Mouse (Mus musculus) spleen, adult 2 months (tissue): ENCODE results near the gene Ern1. TPM values are rescaled to one million over a fixed set of nuclear protein-coding genes. Genes with fewer than 3 reads are reported as not detected.

ENCODE experiments used
- DNase-seq, 2 experiments: peaks; one replicate each; pipeline versions ENCODE4 v3.0.0 to v3.0.0-alpha.2; 2012 to 2021; ENCODE audit warnings: low spot score in 2 of 2, low read depth in 1 of 2
- H3K27ac ChIP-seq: fragments of 200-500 bp; 2 replicates; pipeline ENCODE4 v1.5.1; 2012; ENCODE audit warnings: low read length, inconsistent platforms; ENCODE audit not compliant: insufficient read depth
- H3K27me3 ChIP-seq: fragments of 200-500 bp; 2 replicates; pipeline ENCODE4 v1.6.1; 2012; ENCODE audit warnings: mild to moderate bottlenecking, moderate library complexity, low read length, inconsistent platforms; ENCODE audit not compliant: control insufficient read depth, insufficient read depth
- H3K36me3 ChIP-seq: fragments of 200-500 bp; 2 replicates; pipeline ENCODE4 v1.6.1; 2012; ENCODE audit warnings: mild to moderate bottlenecking, low read length, inconsistent platforms; ENCODE audit not compliant: control insufficient read depth, insufficient read depth
- H3K4me1 ChIP-seq: fragments of 200-500 bp; 2 replicates; pipeline ENCODE4 v1.6.1; 2011; ENCODE audit warnings: inconsistent platforms; ENCODE audit not compliant: control insufficient read depth, insufficient read depth, insufficient read length
- H3K4me3 ChIP-seq: fragments of 200-500 bp; 2 replicates; pipeline ENCODE4 v1.5.1; 2011; ENCODE audit warnings: mild to moderate bottlenecking, inconsistent platforms; ENCODE audit not compliant: insufficient read depth, insufficient read length; ENCODE audit errors: extremely low read depth
- CTCF ChIP-seq: fragments of 200-500 bp; IDR thresholded peaks from 2 replicates; pipeline ENCODE4 v1.5.1; 2011; ENCODE audit warnings: mild to moderate bottlenecking, inconsistent platforms; ENCODE audit not compliant: insufficient read depth, insufficient read length, insufficient replicate concordance; ENCODE audit errors: extremely low read depth
- POLR2A ChIP-seq: fragments of 200-500 bp; IDR thresholded peaks from 2 replicates; pipeline ENCODE4 v1.6.1; 2011; ENCODE audit warnings: low read depth, low read length, inconsistent platforms
- WGBS: fragments of 180-500 bp; shearing (Covaris S2); methylation state at CpG from one replicate; pipeline ENCODE4 v1.1.7; 2018; 5-methylcytosine and 5-hydroxymethylcytosine counted together
- polyA plus RNA-seq: library from polyadenylated mRNA; depleted of rRNA; stranded (reverse); fragments of >200 nt; gene quantifications from 2 replicates; pipeline ENCODE4 v1.2.3, GENCODE M21; 2012

Gene Ern1
- polyA plus RNA-seq, 1 experiment, result 12.7 TPM

DNA sequence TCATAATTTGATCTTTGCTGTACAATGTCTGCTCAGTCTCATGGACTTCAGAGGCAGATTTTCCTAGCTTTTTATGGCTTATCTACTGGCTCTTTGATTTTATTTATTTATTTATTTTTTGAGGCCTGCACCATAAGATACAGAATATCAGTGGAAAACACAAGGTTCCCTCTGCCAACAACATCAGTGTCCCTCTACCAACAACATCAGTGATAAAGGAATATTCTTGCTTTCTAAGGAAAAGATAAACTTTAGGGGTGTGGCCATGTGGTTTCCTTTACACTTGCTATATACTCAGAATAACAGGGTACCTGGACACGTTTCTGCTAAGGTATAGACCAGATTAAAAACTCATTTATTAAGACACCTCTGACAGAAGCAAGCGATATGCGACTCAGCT, 48.3 kb downstream of the Ern1 start:
- H3K27ac ChIP-seq, result no peak overlapping the region
- no peak for DNase-seq
- 74% methylated on average over 3 of the region's 3 CpGs for WGBS
- H3K27me3 ChIP-seq, result no peaks in the 10 kb centered on the region
- TF ChIP-seq POLR2A (no peak), CTCF (no peak)
- H3K4me3 ChIP-seq, result no peak overlapping the region
- peaks cover 2% of the 10 kb centered on the region; the same call in 1 of the 2 replicates for H3K36me3 ChIP-seq
- H3K4me1 ChIP-seq, result no peaks in the 10 kb centered on the region

- Histone ChIP-seq H3K27ac (no peak overlapping the region), H3K36me3 (peaks cover 2% of the 10 kb centered on the region; the same call in 1 of the 2 replicates), H3K4me1 (no peaks in the 10 kb centered on the region), H3K4me3 (no peak overlapping the region), H3K27me3 (no peaks in the 10 kb centered on the region)
- TF ChIP-seq POLR2A, result no peak
- no peak for TF ChIP-seq CTCF
- 66% methylated on average over 4 of the region's 4 CpGs for WGBS
- no peak for DNase-seq
These were observed 49.0 kb downstream of the Ern1 start for GRCm38 (mm10) chr11:106438524-106439177.

DNA sequence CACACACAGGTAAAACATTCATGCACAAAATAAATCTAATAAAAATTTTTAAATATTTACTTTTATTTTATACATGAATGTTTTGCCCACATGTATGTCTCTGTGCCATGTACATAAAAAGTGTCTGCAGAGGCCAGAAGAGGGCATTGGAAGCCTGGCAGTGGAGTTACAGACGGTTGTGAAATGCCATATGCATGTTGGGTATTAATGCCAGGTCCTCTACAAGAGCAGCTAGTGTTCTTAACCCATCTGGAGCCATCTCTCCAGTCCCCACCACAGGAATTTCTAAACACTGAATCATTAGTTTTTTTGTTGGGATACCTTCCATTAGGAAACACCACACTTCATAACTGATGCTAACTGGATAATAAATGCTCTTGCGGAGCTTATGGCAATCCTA, 50.1 kb downstream of the Ern1 start:
- WGBS, result 86% methylated on average over 2 of the region's 2 CpGs
- no peaks in the 10 kb centered on the region for H3K27me3 ChIP-seq
- H3K4me3 ChIP-seq, result no peak overlapping the region
- H3K36me3 ChIP-seq, result peaks cover 2% of the 10 kb centered on the region; the same call in 1 of the 2 replicates
- TF ChIP-seq CTCF (no peak), POLR2A (no peak)
- no peaks in the 10 kb centered on the region for H3K4me1 ChIP-seq
- no peak for DNase-seq
- H3K27ac ChIP-seq, result no peak overlapping the region

- peaks cover 2% of the 10 kb centered on the region; the same call in 1 of the 2 replicates for H3K36me3 ChIP-seq
These were observed 50.6 kb downstream of the Ern1 start for GRCm38 (mm10) chr11:106437039-106437438.

GRCm38 (mm10) chr11:106430392-106430791, 57.3 kb downstream of the Ern1 start:
- peaks cover 9% of the 10 kb centered on the region; the same call in 1 of the 2 replicates for H3K4me1 ChIP-seq
- WGBS, result 29% methylated on average over 5 of the region's 5 CpGs
- H3K27me3 ChIP-seq, result no peaks in the 10 kb centered on the region
- H3K4me3 ChIP-seq, result no peak overlapping the region
- H3K27ac ChIP-seq, result no peak overlapping the region
- TF ChIP-seq POLR2A (no peak), CTCF (no peak)
- DNase-seq, result no peak
- peaks cover 5% of the 10 kb centered on the region; the same call in 1 of the 2 replicates for H3K36me3 ChIP-seq

More at GRCm38 (mm10) chr11:106437039-106437438, 50.6 kb downstream of the Ern1 start:
- no peak for TF ChIP-seq CTCF
- Histone ChIP-seq H3K4me3 (no peak overlapping the region), H3K4me1 (no peaks in the 10 kb centered on the region), H3K27me3 (no peaks in the 10 kb centered on the region), H3K27ac (no peak overlapping the region)
- WGBS, result 89% methylated on average over 5 of the region's 5 CpGs
- DNase-seq, result no peak

DNA sequence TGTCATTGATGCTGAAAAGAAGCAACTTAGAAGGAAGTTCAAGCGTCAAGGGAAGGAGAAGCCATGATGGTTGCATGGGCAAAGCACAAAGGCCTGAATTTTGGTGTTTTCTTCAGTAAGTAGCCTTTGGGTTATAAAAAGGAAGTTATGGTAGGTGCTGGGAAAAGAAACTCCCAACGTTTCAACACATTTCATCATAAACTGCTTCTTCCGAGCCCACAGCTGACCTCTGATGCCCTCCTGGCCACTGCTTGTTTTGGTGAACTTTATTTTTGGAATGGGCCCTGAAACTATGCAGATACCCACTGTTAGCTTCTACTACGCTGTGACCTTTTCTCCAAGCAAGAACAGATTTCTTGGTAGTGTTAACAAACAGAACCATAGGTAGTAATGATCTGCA, 58.0 kb downstream of the Ern1 start:
- Histone ChIP-seq H3K4me1 (peaks cover 9% of the 10 kb centered on the region; the same call in 1 of the 2 replicates), H3K4me3 (no peak overlapping the region), H3K36me3 (peaks cover 5% of the 10 kb centered on the region), H3K27me3 (no peaks in the 10 kb centered on the region), H3K27ac (no peak overlapping the region)
- WGBS, result 64% methylated on average over 4 of the region's 4 CpGs
- DNase-seq, result no peak
- no peak for TF ChIP-seq POLR2A
- TF ChIP-seq CTCF, result no peak

GRCm38 (mm10) chr11:106428556-106428955, 59.1 kb downstream of the Ern1 start:
- H3K36me3 ChIP-seq, result peaks cover 5% of the 10 kb centered on the region; the same call in 1 of the 2 replicates

More at GRCm38 (mm10) chr11:106428556-106428955, 59.1 kb downstream of the Ern1 start:
- peaks cover 9% of the 10 kb centered on the region; the same call in 1 of the 2 replicates for H3K4me1 ChIP-seq
- DNase-seq, result no peak
- H3K4me3 ChIP-seq, result no peak overlapping the region
- WGBS, result 79% methylated on average over 2 of the region's 2 CpGs
- no peak overlapping the region for H3K27ac ChIP-seq
- no peak for TF ChIP-seq CTCF
- TF ChIP-seq POLR2A, result no peak
- H3K27me3 ChIP-seq, result no peaks in the 10 kb centered on the region
